Mouse (Mus musculus) erythroblast, embryonic 14.5 days (primary cell): ENCODE measurements around the gene Msh3. TPM values are rescaled to one million over a fixed set of nuclear protein-coding genes. Genes with fewer than 3 reads are reported as not detected.
"Not testable (repeated sequence)": the region's sequence is repeated elsewhere in the genome, so short reads cannot be mapped to it uniquely, and the experiment has no call there.

ENCODE experiments used
- H3K27me3 ChIP-seq: 2 replicates; pipeline ENCODE4 v1.6.1; 2012; ENCODE audit warnings: inconsistent platforms; ENCODE audit not compliant: control insufficient read depth
- H3K36me3 ChIP-seq: 2 replicates; pipeline ENCODE4 v1.6.1; 2012; ENCODE audit warnings: mild to moderate bottlenecking, inconsistent platforms; ENCODE audit not compliant: control insufficient read depth
- H3K4me1 ChIP-seq: 2 replicates; pipeline ENCODE4 v1.6.1; 2012; ENCODE audit warnings: inconsistent platforms; ENCODE audit not compliant: control insufficient read depth
- H3K4me3 ChIP-seq: replicated peaks from 2 replicates; pipeline ENCODE3; 2012; ENCODE audit warnings: moderate library complexity, mild to moderate bottlenecking, inconsistent platforms
- H3K9me3 ChIP-seq: 2 replicates; pipeline ENCODE4 v1.6.1; 2012; ENCODE audit warnings: low read length, inconsistent platforms, mixed read lengths; ENCODE audit not compliant: control insufficient read depth
- GATA1 ChIP-seq: IDR thresholded peaks from 2 replicates; pipeline ENCODE4 v1.6.1; 2012; ENCODE audit warnings: low read length, inconsistent platforms, mixed read lengths
- TAL1 ChIP-seq: IDR thresholded peaks from 3 replicates; pipeline ENCODE4 v1.6.1; 2012; ENCODE audit warnings: low read length, inconsistent platforms, mixed read lengths
- polyA plus RNA-seq: library from polyadenylated mRNA; stranded (reverse); fragments of >175 nt; gene quantifications from 2 replicates; pipeline ENCODE4 v1.2.3, GENCODE M21; 2012

Gene Msh3
- polyA plus RNA-seq, 1 experiment, result 0.54 TPM

GRCm38 (mm10) chr13:92217216-92217615, 137.6 kb downstream of the Msh3 start:
- Histone ChIP-seq H3K36me3 (peaks cover 60% of the 10 kb centered on the region), H3K4me3 (no peak overlapping the region)

GRCm38 (mm10) chr13:92196860-92197259, 157.9 kb downstream of the Msh3 start:
- no peak overlapping the region for H3K4me3 ChIP-seq
- no peaks in the 10 kb centered on the region for H3K27me3 ChIP-seq
- no peaks in the 10 kb centered on the region for H3K4me1 ChIP-seq
- no peaks in the 10 kb centered on the region for H3K9me3 ChIP-seq
- no peaks in the 10 kb centered on the region for H3K36me3 ChIP-seq
- TF ChIP-seq GATA1 (no peak), TAL1 (no peak)

More at GRCm38 (mm10) chr13:92217216-92217615, 137.6 kb downstream of the Msh3 start:
- no peaks in the 10 kb centered on the region for H3K27me3 ChIP-seq
- no peaks in the 10 kb centered on the region for H3K4me1 ChIP-seq
- no peaks in the 10 kb centered on the region for H3K9me3 ChIP-seq
- TF ChIP-seq GATA1 (no peak), TAL1 (no peak)

GRCm38 (mm10) chr13:92193806-92194205, 161.0 kb downstream of the Msh3 start:
- not testable (repeated sequence) for H3K4me3 ChIP-seq, H3K9me3 ChIP-seq, H3K27me3 ChIP-seq, H3K4me1 ChIP-seq, H3K36me3 ChIP-seq

- H3K4me1 ChIP-seq, H3K9me3 ChIP-seq, H3K27me3 ChIP-seq, H3K36me3 ChIP-seq, H3K4me3 ChIP-seq: not testable (repeated sequence)
These were observed 182.1 kb downstream of the Msh3 start for GRCm38 (mm10) chr13:92172686-92173085.

Other genes with a start within 250 kb of the Msh3 start
- not detected in 2 replicates for gene Rasgrf2, start 223.3 kb downstream of the Msh3 start, polyA plus RNA-seq
- gene Gm20379, start 49.0 kb downstream of the Msh3 start, polyA plus RNA-seq, result not detected in 2 replicates
- gene Dhfr, start 277 bp downstream of the Msh3 start, polyA plus RNA-seq, result 0.21 and 0.23 TPM in 2 replicates
- not detected in 2 replicates for gene Ankrd34b, start 70.9 kb upstream of the Msh3 start, polyA plus RNA-seq
- gene Fam151b, start 129.0 kb upstream of the Msh3 start, polyA plus RNA-seq, result not detected in 2 replicates
- 0.01 TPM in 1 of 2 replicates, not detected in the other for gene Zfyve16, start 175.9 kb upstream of the Msh3 start, polyA plus RNA-seq
- not detected in 2 replicates for gene Spz1, start 221.2 kb upstream of the Msh3 start, polyA plus RNA-seq